Mouse (Mus musculus) urinary bladder, postnatal 14 days (tissue): Measurements from ENCODE around the gene Slc35e3.
"Not testable (repeated sequence)": the region's sequence is repeated elsewhere in the genome, so short reads cannot be mapped to it uniquely, and the experiment has no call there.

Experiments
- DNase-seq: peaks from one replicate; pipeline ENCODE4 v3.0.0; 2021; ENCODE audit warnings: low spot score

Gene Slc35e3

GRCm38 (mm10) chr10:117749787-117750343 lies 3.7 kb upstream of the Slc35e3 start:
- DNase-seq: no peak

DNA sequence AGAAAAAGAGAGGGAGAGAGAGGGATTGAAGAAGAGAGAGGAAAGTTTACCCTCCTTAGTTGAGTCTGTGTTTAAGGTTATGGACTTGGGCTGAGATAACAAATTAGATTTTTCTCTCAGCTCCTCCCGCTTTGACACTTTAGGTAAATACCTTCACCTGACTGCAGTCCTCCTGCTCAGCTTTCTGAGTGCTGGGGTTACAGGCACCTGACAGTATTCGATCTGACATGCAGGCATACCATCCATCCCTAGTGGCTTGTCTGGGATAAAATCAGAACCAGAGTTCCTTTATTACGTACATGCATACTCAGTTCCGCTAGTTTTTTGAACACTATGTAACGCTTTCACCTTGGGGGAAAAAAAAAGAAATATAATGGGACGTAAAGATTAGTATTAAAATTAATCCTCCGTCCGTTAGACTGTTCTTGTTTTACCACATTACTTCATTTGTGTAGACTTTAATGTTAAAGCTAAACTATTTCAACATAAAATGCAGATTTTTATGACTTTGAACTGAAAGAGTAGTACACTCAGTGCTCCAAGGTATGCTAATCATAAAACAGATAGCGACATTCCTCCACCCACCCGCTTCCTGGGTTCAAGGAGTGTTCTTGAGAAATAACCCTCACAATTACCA lies 3.0 kb upstream of the Slc35e3 start:
- no peak for DNase-seq

DNA sequence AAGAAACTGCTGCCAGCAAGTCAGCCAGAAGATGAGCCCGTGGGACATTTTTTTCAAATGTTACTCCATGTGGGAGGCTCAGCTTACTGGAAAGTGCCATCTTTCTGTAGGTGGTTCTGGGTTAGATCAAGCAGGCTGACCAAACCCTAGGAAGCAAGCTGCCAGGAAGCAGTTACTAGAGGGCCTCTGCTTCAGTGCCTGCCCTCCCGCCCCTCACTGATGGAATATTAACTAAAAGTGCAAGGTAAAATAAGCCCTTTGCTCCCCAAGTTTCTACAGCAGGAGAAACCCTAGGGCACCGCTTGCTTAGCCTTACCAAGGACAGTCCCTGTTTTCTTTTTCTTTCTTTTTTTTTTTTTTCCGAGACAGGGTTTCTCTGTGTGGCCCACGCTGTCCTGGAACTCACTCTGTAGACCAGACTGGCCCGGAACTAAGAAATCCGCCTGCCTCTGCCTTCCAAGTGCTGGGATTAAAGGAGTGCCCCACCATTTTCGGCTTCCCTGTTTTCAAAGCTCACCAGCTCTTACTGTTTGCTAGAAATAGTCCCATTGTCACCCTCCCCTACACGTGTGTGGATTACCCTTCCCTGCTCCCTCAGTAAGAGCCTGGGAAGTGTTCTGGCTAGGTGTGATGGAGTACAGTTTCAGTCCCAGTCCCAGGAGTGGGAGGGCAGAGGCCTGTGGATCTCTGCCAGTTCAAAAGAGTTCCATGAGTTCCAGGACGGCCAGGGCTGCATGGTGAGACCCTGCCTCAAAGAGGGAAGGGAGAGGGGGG lies 2.3 kb upstream of the Slc35e3 start:
- DNase-seq: no peak

DNA sequence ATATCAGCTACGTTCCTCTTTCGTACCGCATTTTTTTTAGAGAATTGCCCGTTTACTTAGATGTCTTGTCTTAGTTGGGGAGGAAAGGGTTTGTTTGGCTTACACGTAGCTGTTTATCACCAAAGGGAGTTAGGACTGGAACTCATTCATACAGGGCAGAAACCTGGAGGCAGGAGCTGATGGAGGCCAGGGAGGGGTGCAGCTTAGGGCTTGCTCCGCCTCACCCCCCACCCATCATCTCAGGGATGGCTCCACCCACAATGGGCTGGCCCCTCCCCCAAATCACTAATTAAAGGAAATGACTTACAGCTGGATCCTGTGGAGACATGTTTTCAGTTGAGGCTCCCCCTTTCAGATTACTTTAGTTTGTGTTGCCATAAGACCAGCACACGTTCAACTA lies 1.5 kb upstream of the Slc35e3 start:
- no peak for DNase-seq

GRCm38 (mm10) chr10:117745570-117746296 lies 432 bp downstream of the Slc35e3 start:
- DNase-seq: not testable (repeated sequence)

DNA sequence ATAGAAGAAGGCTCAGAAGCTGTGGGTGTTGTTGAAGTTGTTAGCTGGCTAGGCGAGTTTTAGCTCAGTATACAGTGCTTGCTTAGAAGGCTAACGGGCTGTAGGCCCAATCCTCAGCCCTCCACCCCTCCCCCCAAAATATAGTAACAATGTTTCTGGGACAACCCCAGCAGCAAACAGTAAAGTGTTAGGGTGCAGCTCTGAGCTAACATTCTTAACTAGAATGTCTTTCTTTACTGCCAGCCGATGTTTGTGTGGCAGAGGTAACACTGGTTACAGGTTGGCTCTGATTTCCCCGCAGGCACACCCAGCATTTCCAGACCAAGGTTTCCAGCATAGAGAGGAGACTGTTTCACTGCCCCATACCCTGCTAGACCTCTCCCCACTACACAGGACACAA lies 2.2 kb downstream of the Slc35e3 start:
- no peak for DNase-seq

GRCm38 (mm10) chr10:117743182-117743581 lies 3.0 kb downstream of the Slc35e3 start:
- DNase-seq: no peak

DNA sequence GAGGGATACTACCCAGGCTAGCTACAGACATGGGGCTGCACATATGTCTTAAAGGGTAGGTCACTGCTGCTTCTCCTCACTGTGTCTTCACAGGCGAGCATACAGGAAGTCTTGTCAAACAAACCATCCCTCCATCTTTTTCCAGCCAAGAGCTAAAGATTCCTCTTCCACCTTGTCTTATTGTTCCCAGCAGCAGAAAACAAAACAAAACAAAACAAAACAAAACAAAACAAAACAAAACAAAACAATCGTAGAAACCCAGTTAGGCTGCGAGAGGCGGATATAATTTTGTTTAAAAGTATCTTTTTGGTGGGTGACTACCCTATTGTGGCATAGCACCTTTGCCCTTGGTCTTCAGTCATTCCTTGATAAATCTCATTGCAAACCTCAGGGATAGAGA lies 3.5 kb downstream of the Slc35e3 start:
- no peak for DNase-seq

DNA sequence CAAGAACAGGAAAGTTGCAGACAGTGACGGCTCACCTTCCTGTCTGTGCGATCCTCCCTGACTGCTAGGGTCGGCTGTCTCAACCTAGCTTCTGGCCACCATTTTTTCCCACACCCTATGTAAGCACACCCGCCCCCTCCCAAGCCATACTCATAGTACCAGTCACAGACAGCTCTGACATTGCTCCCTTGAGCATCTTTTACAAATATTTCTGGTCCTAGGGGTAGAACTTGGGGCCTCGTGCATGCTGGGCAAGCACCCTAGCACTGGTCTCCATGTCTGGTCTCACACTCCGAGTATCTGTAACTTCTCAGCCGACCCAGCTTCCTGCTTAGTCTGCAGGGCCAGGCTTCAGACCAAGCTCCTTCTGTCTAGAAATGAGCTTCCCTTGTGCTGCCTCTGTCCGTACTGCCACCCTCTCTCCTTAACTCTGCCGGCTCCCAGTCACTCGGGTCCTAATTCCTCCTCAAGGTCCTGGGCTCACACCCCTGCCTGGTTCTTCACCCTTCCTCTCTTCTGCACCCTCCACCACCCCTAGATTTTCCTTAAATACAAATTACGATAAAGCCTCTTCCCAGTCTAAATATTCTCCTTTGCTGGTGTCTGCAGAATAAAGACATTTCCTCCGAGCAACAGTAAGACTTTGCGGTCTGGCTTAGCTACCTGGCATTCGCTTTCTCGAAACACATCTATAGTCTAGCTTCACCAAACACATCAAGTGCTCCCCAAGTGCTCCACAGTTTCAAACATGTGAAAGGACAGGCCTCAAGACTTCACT lies 4.3 kb downstream of the Slc35e3 start:
- no peak for DNase-seq

DNA sequence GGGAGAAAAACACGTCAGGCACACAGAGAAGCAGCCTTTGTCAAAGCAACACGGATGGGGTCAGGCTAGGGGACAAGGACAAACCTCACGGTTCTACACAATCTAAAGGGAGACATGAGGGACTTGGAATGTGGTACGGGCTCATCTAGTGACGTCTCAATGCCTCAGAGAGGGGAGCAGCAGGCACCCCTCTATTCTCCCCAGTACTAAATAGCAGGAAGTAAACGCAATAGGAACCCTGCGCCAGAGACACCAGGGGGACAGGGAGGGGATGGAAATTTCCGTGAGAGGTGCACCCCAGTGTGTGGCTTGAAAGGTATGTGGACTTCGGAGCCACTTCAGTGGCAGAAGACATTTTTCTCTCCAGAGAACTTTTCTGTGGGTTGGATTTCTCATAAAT lies 5.2 kb downstream of the Slc35e3 start:
- no peak for DNase-seq

DNA sequence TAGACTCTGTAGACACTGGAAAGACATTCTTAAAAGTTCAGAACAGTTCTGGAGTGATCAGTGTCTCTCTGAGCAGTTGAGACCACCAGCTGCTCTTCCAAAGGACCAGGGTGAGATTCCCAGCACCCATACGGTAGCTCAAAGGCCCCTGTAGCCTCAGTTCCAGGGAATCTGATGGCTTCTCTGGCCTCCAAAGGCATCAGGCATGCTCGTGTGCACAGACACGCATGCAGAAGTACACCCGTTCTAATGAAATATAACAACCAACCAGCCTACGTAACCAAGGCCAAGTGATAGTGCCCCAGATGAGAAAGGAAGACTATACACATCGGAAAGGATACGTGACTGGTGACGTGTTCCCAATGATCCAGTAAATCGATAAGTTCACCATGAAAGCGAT lies 6.0 kb downstream of the Slc35e3 start:
- DNase-seq: no peak

DNA sequence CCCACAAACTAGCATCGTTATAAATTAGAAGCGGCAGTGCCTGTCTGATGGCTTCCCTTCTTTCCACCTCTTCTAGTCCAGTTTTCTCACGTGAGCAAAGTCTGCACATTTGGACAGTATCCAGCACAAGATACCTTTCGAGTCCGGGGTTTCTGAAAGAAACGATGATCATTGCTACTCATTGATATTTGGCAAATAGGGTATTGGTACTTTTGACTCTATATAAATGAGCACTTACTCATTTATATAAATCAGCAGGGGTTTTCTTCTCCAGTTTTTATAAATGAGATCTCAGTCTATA lies 6.6 kb downstream of the Slc35e3 start:
- no peak for DNase-seq

GRCm38 (mm10) chr10:117738928-117739647 lies 7.1 kb downstream of the Slc35e3 start:
- no peak for DNase-seq

GRCm38 (mm10) chr10:117738140-117738921 lies 7.8 kb downstream of the Slc35e3 start:
- DNase-seq: no peak

DNA sequence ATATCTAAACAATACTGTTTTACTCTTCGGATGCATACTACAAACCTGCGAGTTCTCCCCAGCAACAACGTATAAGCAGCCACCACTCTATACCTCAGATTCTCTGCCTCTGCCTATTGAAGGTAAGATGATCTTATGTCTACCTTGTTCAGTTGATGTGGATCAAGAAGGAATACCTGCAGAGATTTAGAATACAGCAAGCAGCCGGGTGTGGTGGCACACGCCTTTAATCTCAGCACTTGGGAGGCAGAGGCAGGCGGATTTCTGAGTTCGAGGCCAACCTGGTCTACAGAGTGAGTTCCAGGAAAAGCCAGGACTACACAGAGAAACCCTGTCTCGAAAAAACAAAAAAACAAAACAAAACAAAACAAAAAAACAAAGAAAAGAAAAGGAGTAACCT lies 8.7 kb downstream of the Slc35e3 start:
- not testable (repeated sequence) for DNase-seq

DNA sequence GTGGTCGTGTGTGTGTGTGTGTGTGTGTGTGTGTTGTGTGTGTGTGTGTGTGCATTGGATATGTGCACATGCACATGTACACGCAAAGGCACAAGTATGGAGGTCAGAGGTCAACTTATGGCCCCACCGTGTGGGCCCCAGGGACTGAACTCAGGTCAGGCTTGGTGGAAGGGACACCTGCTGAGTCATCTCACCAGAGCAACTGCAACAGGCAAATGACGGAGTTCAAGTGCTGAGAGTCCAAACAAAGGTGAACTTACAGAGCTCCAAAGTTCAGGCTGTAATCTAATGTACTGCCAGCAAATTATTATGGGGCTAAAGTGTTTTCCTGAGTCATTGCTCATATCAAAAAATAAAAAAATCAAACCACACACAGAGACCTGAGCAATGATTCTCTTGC lies 9.1 kb downstream of the Slc35e3 start:
- DNase-seq: no peak

GRCm38 (mm10) chr10:117736573-117736972 lies 9.6 kb downstream of the Slc35e3 start:
- DNase-seq: no peak

GRCm38 (mm10) chr10:117735396-117735795 lies 10.8 kb downstream of the Slc35e3 start:
- DNase-seq: not testable (repeated sequence)

DNA sequence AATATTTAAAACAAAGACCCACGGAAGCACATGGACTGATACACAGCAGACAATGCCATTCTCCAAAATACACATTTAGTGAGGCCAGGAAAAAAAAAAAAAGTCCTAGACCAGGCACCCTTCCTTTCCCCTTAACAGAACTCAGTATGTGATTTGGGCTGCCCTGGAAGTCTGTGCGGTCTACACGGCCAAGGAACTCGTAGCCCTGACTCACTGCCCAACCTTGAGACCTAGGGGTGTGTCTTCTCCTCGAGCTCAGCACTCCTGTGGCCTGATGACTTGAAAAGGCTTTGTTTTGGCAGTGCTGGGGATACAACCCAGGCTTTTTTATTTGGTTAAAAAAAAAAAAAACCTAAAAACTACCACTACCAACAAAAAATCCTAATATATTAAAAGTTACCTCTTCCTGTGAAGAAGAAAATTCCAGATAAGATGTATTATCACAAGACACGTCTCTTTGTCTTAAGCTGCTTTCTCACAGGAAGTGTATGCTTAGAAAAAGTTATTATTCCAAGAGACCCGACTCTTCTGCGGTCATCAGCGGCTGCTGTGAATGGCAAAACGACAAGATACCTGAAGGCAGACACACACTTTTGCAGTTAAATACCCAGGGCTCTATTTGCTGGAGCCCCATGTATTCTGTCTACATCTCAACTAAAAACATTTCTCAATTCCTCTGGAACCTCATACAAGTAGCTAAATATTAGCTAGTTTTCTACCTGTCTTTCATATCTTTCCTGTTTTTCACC lies 11.9 kb downstream of the Slc35e3 start:
- not testable (repeated sequence) for DNase-seq

GRCm38 (mm10) chr10:117733626-117734025 lies 12.5 kb downstream of the Slc35e3 start:
- not testable (repeated sequence) for DNase-seq
